In the genomic region with DNA sequence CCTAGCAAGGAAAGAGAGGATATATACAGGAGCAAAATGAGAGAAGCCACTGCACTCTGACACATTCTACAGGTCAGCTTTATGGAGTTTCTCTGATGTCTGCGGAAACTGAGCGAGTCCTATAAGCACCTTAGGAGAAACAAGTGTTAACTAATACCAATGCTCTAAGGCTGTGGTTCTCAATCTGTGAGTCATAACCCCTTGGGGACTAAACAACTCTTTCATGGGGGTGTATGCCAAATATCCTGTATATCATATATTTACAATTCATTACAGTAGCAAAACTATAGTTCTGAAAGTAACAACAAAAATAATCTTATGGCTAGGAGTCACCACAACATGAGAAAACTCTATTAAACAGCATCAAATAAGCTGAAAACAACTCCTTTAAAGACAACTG, we compare ENCODE assay signal across 22 mouse cellular contexts.
DNase-seq lines count a peak whose midpoint lies in the region; ATAC-seq and TF ChIP-seq lines count a peak whose summit lies in the region.
"Had no signal": no experiment of that assay in that cellular context is flagged by ENCODE, and none has a peak within 500 bp of the region (broad histone marks: within the 10 kb centered on the region; RNA-seq: fewer than 3 reads in every experiment).

No protein-coding gene starts in this region.

- no peak overlapping the region for H3K27ac ChIP-seq in gastrocnemius, adult 2 months
- H3K27ac ChIP-seq: embryonic facial prominence, embryonic 13.5 days; embryonic facial prominence, embryonic 15.5 days had no signal

- no peak for ATAC-seq in erythroid progenitor cell, adult 5-6 weeks (replicated peaks; ENCODE audit: low FRiP score, poor library complexity, severe bottlenecking)
- ATAC-seq in frontal cortex, adult (ENCODE audit: low TSS enrichment): no peak
- ATAC-seq: forebrain, embryonic 14.5 days; forebrain, postnatal 0 days had no signal

- intact Hi-C loops in gastrocnemius, adult 2 months (cut with DNase I): no loop called here

- no peak overlapping the region for H3K4me3 ChIP-seq in gastrocnemius, adult 2 months
- H3K4me3 ChIP-seq: embryonic facial prominence, embryonic 13.5 days; embryonic facial prominence, embryonic 15.5 days; erythroblast, embryonic 14.5 days; forebrain, embryonic 12.5 days had no signal

- DNase-seq in 3T3-L1 (ENCODE audit: low read depth, low spot score) (peak; percentile 71), 416B (ENCODE audit: low read depth) (peak; percentile 37), NIH3T3 (ENCODE audit: low read depth) (peak; percentile 64)
- DNase-seq in gastrocnemius, adult 2 months: no peak
- DNase-seq: adrenal gland, adult 2 months; adrenal gland, postnatal 10 days; adrenal gland, postnatal 25 days; cerebellum, adult 11 months; cerebellum, adult 18-20 months; cerebellum, adult 8-10 months; cerebellum, adult 9-11 months; cerebellum, postnatal 14 days; cerebellum, postnatal 36 days; embryo, embryonic 11 days; forebrain, postnatal 0 days had no signal

- no peak for TF ChIP-seq CTCF in gastrocnemius, adult 2 months (IDR thresholded peaks at IDR 0.05)
